Mouse (Mus musculus): Measurements from ENCODE around the gene Son. TPM values are rescaled to one million over a fixed set of nuclear protein-coding genes. Genes with fewer than 3 reads are reported as not detected.

Gene Son
- polyA plus RNA-seq, 1 experiment from 2014 or later = 98.8 TPM

GRCm38 (mm10) chr16:91688023-91688618 is 40.8 kb downstream of the Son start:
- peaks cover 5% of the 10 kb centered on the region; the same call in 1 of the 2 replicates for H3K36me3 ChIP-seq (ENCODE audit: control insufficient read depth, insufficient read depth, low read length)
- peak; percentile 42; the same call in 1 of the 2 replicates for ATAC-seq (ENCODE audit: insufficient read depth, low FRiP score)
- H3K9ac ChIP-seq (ENCODE audit: low read length) = peak overlapping the region; percentile 91
- peaks cover 13% of the 10 kb centered on the region for H3K4me1 ChIP-seq (ENCODE audit: control insufficient read depth, insufficient read depth, low read length)
- peak overlapping the region; percentile 85 for H3K4me3 ChIP-seq (replicated peaks; ENCODE audit: low read length)
- under 1% methylated on average over 51 of the region's 51 CpGs for WGBS
- no peaks in the 10 kb centered on the region for H3K27me3 ChIP-seq (ENCODE audit: control insufficient read depth, insufficient read depth, low read length)
- H3K4me2 ChIP-seq (ENCODE audit: low read depth, low read length) = peak overlapping the region; percentile 64
- H3K27ac ChIP-seq (ENCODE audit: low read length) = peak overlapping the region; percentile 42; the same call in 1 of the 2 replicates
- H3K9me3 ChIP-seq (replicated peaks; ENCODE audit: control insufficient read depth, low read length) = no peaks in the 10 kb centered on the region

GRCm38 (mm10) chr16:91688619-91689334 is 41.5 kb downstream of the Son start, which contains the start of gene Donson:
TSS of gene Donson (minus strand) at chr16:91688770.
- H3K4me2 ChIP-seq (ENCODE audit: low read depth, low read length) = peak within 1 kb of the TSS; percentile 64
- H3K4me3 ChIP-seq (replicated peaks; ENCODE audit: low read length) = peak within 1 kb of the TSS; percentile 85
- peaks cover 5% of the 10 kb centered on the region; the same call in 1 of the 2 replicates for H3K36me3 ChIP-seq (ENCODE audit: control insufficient read depth, insufficient read depth, low read length)
- peak within 1 kb of the TSS; percentile 91 for H3K9ac ChIP-seq (ENCODE audit: low read length)
- WGBS = under 1% methylated on average over 71 of the region's 71 CpGs
- ATAC-seq (ENCODE audit: insufficient read depth, low FRiP score) = peak; percentile 99
- H3K9me3 ChIP-seq (replicated peaks; ENCODE audit: control insufficient read depth, low read length) = no peaks in the 10 kb centered on the region
- peak within 1 kb of the TSS; percentile 70 for H3K27ac ChIP-seq (ENCODE audit: low read length)
- peaks cover 13% of the 10 kb centered on the region for H3K4me1 ChIP-seq (ENCODE audit: control insufficient read depth, insufficient read depth, low read length)
- no peaks in the 10 kb centered on the region for H3K27me3 ChIP-seq (ENCODE audit: control insufficient read depth, insufficient read depth, low read length)

GRCm38 (mm10) chr16:91689791-91690190 is 42.5 kb downstream of the Son start:
- H3K9ac ChIP-seq (ENCODE audit: low read length) = peak overlapping the region; percentile 46
- WGBS = 39% methylated on average over 7 of the region's 7 CpGs

GRCm38 (mm10) chr16:91694455-91695084 is 47.3 kb downstream of the Son start:
- Histone ChIP-seq H3K27ac (ENCODE audit: low read length) (0 out of 2 replicates have a peak overlapping the region, but pooled peaks have one; percentile 19), H3K4me2 (ENCODE audit: low read depth, low read length) (no peak overlapping the region), H3K9me3 (replicated peaks; ENCODE audit: control insufficient read depth, low read length) (no peaks in the 10 kb centered on the region), H3K36me3 (ENCODE audit: control insufficient read depth, insufficient read depth, low read length) (peaks cover 9% of the 10 kb centered on the region), H3K9ac (ENCODE audit: low read length) (no peak overlapping the region), H3K27me3 (ENCODE audit: control insufficient read depth, insufficient read depth, low read length) (no peaks in the 10 kb centered on the region), H3K4me1 (ENCODE audit: control insufficient read depth, insufficient read depth, low read length) (peaks cover 3% of the 10 kb centered on the region; the same call in 1 of the 2 replicates), H3K4me3 (replicated peaks; ENCODE audit: low read length) (no peak overlapping the region)
- WGBS = 28% methylated on average over 14 of the region's 14 CpGs
- ATAC-seq (ENCODE audit: insufficient read depth, low FRiP score) = peak; percentile 92

More at GRCm38 (mm10) chr16:91689791-91690190, 42.5 kb downstream of the Son start:
- ATAC-seq (ENCODE audit: insufficient read depth, low FRiP score) = no peak
- Histone ChIP-seq H3K27ac (ENCODE audit: low read length) (no peak overlapping the region), H3K4me1 (ENCODE audit: control insufficient read depth, insufficient read depth, low read length) (peaks cover 13% of the 10 kb centered on the region), H3K27me3 (ENCODE audit: control insufficient read depth, insufficient read depth, low read length) (no peaks in the 10 kb centered on the region), H3K9me3 (replicated peaks; ENCODE audit: control insufficient read depth, low read length) (no peaks in the 10 kb centered on the region), H3K36me3 (ENCODE audit: control insufficient read depth, insufficient read depth, low read length) (no peaks in the 10 kb centered on the region), H3K4me2 (ENCODE audit: low read depth, low read length) (peak overlapping the region; percentile 2; the same call in 1 of the 2 replicates), H3K4me3 (replicated peaks; ENCODE audit: low read length) (no peak overlapping the region)

- Histone ChIP-seq H3K4me1 (ENCODE audit: control insufficient read depth, insufficient read depth, low read length) (no peaks in the 10 kb centered on the region), H3K4me2 (ENCODE audit: low read depth, low read length) (no peak overlapping the region), H3K36me3 (ENCODE audit: control insufficient read depth, insufficient read depth, low read length) (peaks cover 10% of the 10 kb centered on the region), H3K9me3 (replicated peaks; ENCODE audit: control insufficient read depth, low read length) (no peaks in the 10 kb centered on the region), H3K27ac (ENCODE audit: low read length) (0 out of 2 replicates have a peak overlapping the region, but pooled peaks have one; percentile 19), H3K27me3 (ENCODE audit: control insufficient read depth, insufficient read depth, low read length) (no peaks in the 10 kb centered on the region), H3K4me3 (replicated peaks; ENCODE audit: low read length) (no peak overlapping the region), H3K9ac (ENCODE audit: low read length) (no peak overlapping the region)
- 56% methylated on average over 8 of the region's 8 CpGs for WGBS
- 0 out of 2 replicates have a peak, but pooled peaks have one; percentile 53 for ATAC-seq (ENCODE audit: insufficient read depth, low FRiP score)
Observed at GRCm38 (mm10) chr16:91695108-91695755, 47.9 kb downstream of the Son start.

GRCm38 (mm10) chr16:91698995-91699394 is 51.7 kb downstream of the Son start:
- ATAC-seq (ENCODE audit: insufficient read depth, low FRiP score) = no peak
- H3K4me3 ChIP-seq (replicated peaks; ENCODE audit: low read length) = no peak overlapping the region
- no peak overlapping the region for H3K4me2 ChIP-seq (ENCODE audit: low read depth, low read length)
- no peaks in the 10 kb centered on the region for H3K4me1 ChIP-seq (ENCODE audit: control insufficient read depth, insufficient read depth, low read length)
- H3K9ac ChIP-seq (ENCODE audit: low read length) = no peak overlapping the region
- H3K27me3 ChIP-seq (ENCODE audit: control insufficient read depth, insufficient read depth, low read length) = no peaks in the 10 kb centered on the region
- no peak overlapping the region for H3K27ac ChIP-seq (ENCODE audit: low read length)
- peaks cover 20% of the 10 kb centered on the region for H3K36me3 ChIP-seq (ENCODE audit: control insufficient read depth, insufficient read depth, low read length)
- H3K9me3 ChIP-seq (replicated peaks; ENCODE audit: control insufficient read depth, low read length) = no peaks in the 10 kb centered on the region
- 93% methylated on average over 1 of the region's 1 CpGs for whole genome bisulfite sequencing

GRCm38 (mm10) chr16:91701908-91702307 is 54.6 kb downstream of the Son start:
- H3K4me1 ChIP-seq (ENCODE audit: control insufficient read depth, insufficient read depth, low read length) = no peaks in the 10 kb centered on the region
- H3K36me3 ChIP-seq (ENCODE audit: control insufficient read depth, insufficient read depth, low read length) = peaks cover 26% of the 10 kb centered on the region
- H3K4me2 ChIP-seq (ENCODE audit: low read depth, low read length) = peak overlapping the region; percentile 25
- no peaks in the 10 kb centered on the region for H3K27me3 ChIP-seq (ENCODE audit: control insufficient read depth, insufficient read depth, low read length)
- ATAC-seq (ENCODE audit: insufficient read depth, low FRiP score) = peak; percentile 25; the same call in 1 of the 2 replicates
- H3K4me3 ChIP-seq (replicated peaks; ENCODE audit: low read length) = no peak overlapping the region
- H3K27ac ChIP-seq (ENCODE audit: low read length) = peak overlapping the region; percentile 48
- H3K9me3 ChIP-seq (replicated peaks; ENCODE audit: control insufficient read depth, low read length) = no peaks in the 10 kb centered on the region
- WGBS = 38% methylated on average over 13 of the region's 13 CpGs
- 0 out of 2 replicates have a peak overlapping the region, but pooled peaks have one; percentile 7 for H3K9ac ChIP-seq (ENCODE audit: low read length)

GRCm38 (mm10) chr16:91702771-91703188 is 55.5 kb downstream of the Son start:
- peaks cover 26% of the 10 kb centered on the region for H3K36me3 ChIP-seq (ENCODE audit: control insufficient read depth, insufficient read depth, low read length)
- H3K4me1 ChIP-seq (ENCODE audit: control insufficient read depth, insufficient read depth, low read length) = no peaks in the 10 kb centered on the region
- 33% methylated on average over 3 of the region's 3 CpGs for WGBS
- no peak overlapping the region for H3K4me3 ChIP-seq (replicated peaks; ENCODE audit: low read length)
- peak; percentile 83 for ATAC-seq (ENCODE audit: insufficient read depth, low FRiP score)
- H3K27ac ChIP-seq (ENCODE audit: low read length) = no peak overlapping the region
- H3K4me2 ChIP-seq (ENCODE audit: low read depth, low read length) = no peak overlapping the region
- H3K9me3 ChIP-seq (replicated peaks; ENCODE audit: control insufficient read depth, low read length) = no peaks in the 10 kb centered on the region
- H3K27me3 ChIP-seq (ENCODE audit: control insufficient read depth, insufficient read depth, low read length) = no peaks in the 10 kb centered on the region
- H3K9ac ChIP-seq (ENCODE audit: low read length) = no peak overlapping the region

All from stomach, embryonic 16.5 days (tissue).